8 mouse cellular contexts compared by ENCODE assay signal in the genomic region with DNA sequence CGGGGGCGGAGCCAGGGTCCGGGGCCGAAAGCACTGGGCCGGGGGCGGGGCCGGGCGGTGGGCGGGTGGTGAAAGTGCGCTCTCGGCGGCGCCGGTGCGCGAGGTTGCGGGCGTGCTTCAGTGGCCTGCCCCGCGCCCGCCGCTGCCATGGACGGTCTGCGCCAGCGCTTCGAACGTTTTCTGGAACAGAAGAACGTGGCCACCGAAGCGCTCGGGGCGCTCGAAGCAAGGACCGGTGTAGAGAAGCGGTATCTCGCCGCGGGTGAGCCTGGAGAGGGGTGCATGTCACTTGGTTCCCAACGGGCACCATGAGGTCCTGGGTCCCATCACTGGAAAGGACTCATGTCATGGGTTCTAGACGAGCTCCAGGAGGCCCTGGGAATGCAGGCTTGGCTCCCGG. TPM values are rescaled to one million over a fixed set of nuclear protein-coding genes. Genes with fewer than 3 reads are reported as not detected.
A peak's percentile ranks its signal among the peaks of the same experiment; 100 is the strongest.
DNase-seq lines count a peak whose midpoint lies in the region; ATAC-seq and TF ChIP-seq lines count a peak whose summit lies in the region.

No protein-coding gene starts in this region.

- no peak overlapping the region for H3K27ac ChIP-seq in heart, adult 2 months
- H3K27ac ChIP-seq in thymus, adult 2 months (ENCODE audit: control insufficient read depth, insufficient read depth, low read length): no peak overlapping the region
- peak overlapping the region; percentile 93 for H3K27ac ChIP-seq in liver, embryonic 12.5 days

- no peak for TF ChIP-seq POLR2A in heart, adult 2 months (IDR thresholded peaks at IDR 0.05; ENCODE audit: insufficient read depth, low read depth, low read length)
- no peak for TF ChIP-seq POLR2A in thymus, adult 2 months (IDR thresholded peaks at IDR 0.05; ENCODE audit: control insufficient read depth, extremely low read depth, insufficient read depth, low read length, poor library complexity)

- peak overlapping the region; percentile 54 for H3K4me3 ChIP-seq in heart, adult 2 months
- H3K4me3 ChIP-seq in thymus, adult 2 months (ENCODE audit: control insufficient read depth, insufficient read depth, low read length): peak overlapping the region; percentile 44
- H3K4me3 ChIP-seq in liver, embryonic 12.5 days: peak overlapping the region; percentile 64

- no peaks in the 10 kb centered on the region for H3K36me3 ChIP-seq in heart, adult 2 months (ENCODE audit: control insufficient read depth, insufficient read depth, low read length)
- H3K36me3 ChIP-seq in thymus, adult 2 months (ENCODE audit: control insufficient read depth, insufficient read depth, low read length): no peaks in the 10 kb centered on the region
- peaks cover 18% of the 10 kb centered on the region for H3K36me3 ChIP-seq in liver, embryonic 12.5 days

- H3K4me1 ChIP-seq in heart, adult 2 months (ENCODE audit: control insufficient read depth, insufficient read depth, low read length): no peaks in the 10 kb centered on the region
- H3K4me1 ChIP-seq in thymus, adult 2 months (replicated peaks; ENCODE audit: control insufficient read depth, insufficient read depth, low read length): peaks cover 9% of the 10 kb centered on the region
- H3K4me1 ChIP-seq in liver, embryonic 12.5 days: peaks cover 68% of the 10 kb centered on the region

- no peaks in the 10 kb centered on the region for H3K9me3 ChIP-seq in liver, embryonic 12.5 days (replicated peaks)

- intact Hi-C loops in heart, adult 2 months (cut with DNase I): no loop called here
- intact Hi-C loops in heart, postnatal 10 days (cut with DNase I): no loop called here
- intact Hi-C loops in left cerebral cortex, postnatal 25 days (cut with DNase I): no loop called here

- no peaks in the 10 kb centered on the region for H3K27me3 ChIP-seq in heart, adult 2 months (ENCODE audit: control insufficient read depth, insufficient read depth, low read length)
- H3K27me3 ChIP-seq in thymus, adult 2 months (ENCODE audit: control insufficient read depth, insufficient read depth, low read length): peaks cover 4% of the 10 kb centered on the region; the same call in 1 of the 2 replicates
- H3K27me3 ChIP-seq in liver, embryonic 12.5 days (replicated peaks): peaks cover 14% of the 10 kb centered on the region

- TF ChIP-seq CTCF in heart, adult 2 months (IDR thresholded peaks at IDR 0.05): 0 out of 2 replicates have a peak, but pooled peaks have one; percentile 5
- no peak for TF ChIP-seq CTCF in thymus, adult 2 months (IDR thresholded peaks at IDR 0.05; ENCODE audit: borderline replicate concordance, control insufficient read depth, extremely low read depth, insufficient read depth, low read length, poor library complexity)

- no peak for DNase-seq in heart, adult 2 months
- no peak for DNase-seq in heart, postnatal 10 days
- no peak for DNase-seq in thymus, adult 2 months
- DNase-seq in thymus, adult 18-20 months: no peak
- DNase-seq in adrenal gland, postnatal 36 days: no peak
- no peak for DNase-seq in left cerebral cortex, postnatal 25 days (ENCODE audit: low spot score in 2 of 2)
- no peak for DNase-seq in adrenal gland, postnatal 4 days (ENCODE audit: low spot score in 2 of 2)

- H3K9ac ChIP-seq in heart, adult 2 months (ENCODE audit: low read depth, low read length): peak overlapping the region; percentile 28
- H3K9ac ChIP-seq in liver, embryonic 12.5 days: peak overlapping the region; percentile 74

- no peak for ATAC-seq in liver, embryonic 12.5 days

- 2% methylated on average over 39 of the region's 41 CpGs for WGBS in heart, adult 2 months
- 3% methylated on average over 41 of the region's 41 CpGs for WGBS in thymus, adult 2 months
- WGBS in liver, embryonic 12.5 days (ENCODE audit: insufficient replicate concordance): 1% methylated on average over 41 of the region's 41 CpGs

- TF ChIP-seq EP300 in heart, adult 2 months (IDR thresholded peaks at IDR 0.05; ENCODE audit: insufficient read depth, low read depth, low read length): no peak

- H3K4me2 ChIP-seq in liver, embryonic 12.5 days: peak overlapping the region; percentile 83

- H3K79me2 ChIP-seq in heart, adult 2 months (replicated peaks; ENCODE audit: control insufficient read depth, insufficient read depth, low read length): no peaks in the 10 kb centered on the region

RNA-seq across cellular contexts. Expression of gene Reep6, which starts 0.3 kb away (rescaled TPM):
- 1 to 10 TPM; 2.8 to 3.6 TPM for total RNA-seq in heart, adult 2 months (2021)
- polyA plus RNA-seq in heart, adult 2 months (2012; rRNA removed): 2.9 and 4.1 TPM in 2 replicates
- total RNA-seq in heart, postnatal 10 days (2021): 1 to 10 TPM; 2.2 to 2.4 TPM
- 2.0 and 3.5 TPM in 2 replicates for polyA plus RNA-seq in thymus, adult 2 months (2012; rRNA removed)
- polyA plus RNA-seq in liver, embryonic 12.5 days (2016; fragmentation: Nextera tagmentation; extraction: Ambion mirVana): 61.4 and 61.6 TPM in 2 replicates
- total RNA-seq in adrenal gland, postnatal 36 days (2021): 10 to 100 TPM; 11.0 to 13.7 TPM
- 10 to 100 TPM; 10.5 to 11.2 TPM for total RNA-seq in left cerebral cortex, postnatal 25 days (2021)
- 10 to 100 TPM; 13.1 to 26.7 TPM for total RNA-seq in adrenal gland, postnatal 4 days (2021)

RNA-seq across cellular contexts. Expression of gene Pcsk4, which starts 0.8 kb away (rescaled TPM):
- total RNA-seq in heart, adult 2 months (2021): 1 to 10 TPM; 1.4 to 1.8 TPM
- 4.5 and 4.9 TPM in 2 replicates for polyA plus RNA-seq in heart, adult 2 months (2012; rRNA removed)
- 1 to 10 TPM; 1.7 to 1.8 TPM for total RNA-seq in heart, postnatal 10 days (2021)
- polyA plus RNA-seq in thymus, adult 2 months (2012; rRNA removed): 11.7 and 14.1 TPM in 2 replicates
- 6.9 and 7.2 TPM in 2 replicates for polyA plus RNA-seq in liver, embryonic 12.5 days (2016; fragmentation: Nextera tagmentation; extraction: Ambion mirVana)
- total RNA-seq in adrenal gland, postnatal 36 days (2021): 1 to 10 TPM; 2.2 to 3.3 TPM
- 1 to 10 TPM; 4.5 to 4.6 TPM for total RNA-seq in left cerebral cortex, postnatal 25 days (2021)
- total RNA-seq in adrenal gland, postnatal 4 days (2021): 1 to 10 TPM; 7.7 to 7.8 TPM

RNA-seq across cellular contexts. Expression of gene 2310011J03Rik, which starts 9.7 kb away (rescaled TPM):
- 10 to 100 TPM; 13.3 to 14.5 TPM for total RNA-seq in heart, adult 2 months (2021)
- 27.3 and 28.9 TPM in 2 replicates for polyA plus RNA-seq in heart, adult 2 months (2012; rRNA removed)
- total RNA-seq in heart, postnatal 10 days (2021): 10 to 100 TPM; 15.3 to 17.9 TPM
- polyA plus RNA-seq in thymus, adult 2 months (2012; rRNA removed): 78.9 and 93.8 TPM in 2 replicates
- polyA plus RNA-seq in liver, embryonic 12.5 days (2016; fragmentation: Nextera tagmentation; extraction: Ambion mirVana): 46.0 and 46.7 TPM in 2 replicates
- total RNA-seq in adrenal gland, postnatal 36 days (2021): 10 to 100 TPM; 24.6 to 32.0 TPM
- total RNA-seq in left cerebral cortex, postnatal 25 days (2021): 10 to 100 TPM; 27.3 to 29.8 TPM
- total RNA-seq in adrenal gland, postnatal 4 days (2021): 10 to 100 TPM; 30.8 to 31.2 TPM

RNA-seq across cellular contexts. Expression of gene Adamtsl5, which starts 18.1 kb away (rescaled TPM):
- 10 to 100 TPM; 71.9 to 84.5 TPM for total RNA-seq in heart, adult 2 months (2021)
- 80.9 and 85.2 TPM in 2 replicates for polyA plus RNA-seq in heart, adult 2 months (2012; rRNA removed)
- total RNA-seq in heart, postnatal 10 days (2021): 10 to 100 TPM; 36.9 to 42.9 TPM
- polyA plus RNA-seq in thymus, adult 2 months (2012; rRNA removed): 4.6 and 9.0 TPM in 2 replicates
- polyA plus RNA-seq in liver, embryonic 12.5 days (2016; fragmentation: Nextera tagmentation; extraction: Ambion mirVana): 2.4 and 2.9 TPM in 2 replicates
- 1 to 10 TPM; 7.3 to 7.7 TPM for total RNA-seq in adrenal gland, postnatal 36 days (2021)
- 1 to 10 TPM; 5.1 to 7.4 TPM for total RNA-seq in left cerebral cortex, postnatal 25 days (2021)
- 10 to 100 TPM; 12.8 to 13.2 TPM for total RNA-seq in adrenal gland, postnatal 4 days (2021)

RNA-seq across cellular contexts. Expression of gene Plk5, which starts 26.2 kb away (rescaled TPM):
- total RNA-seq in heart, adult 2 months (2021): under 1 TPM; 0.50 to 0.63 TPM
- polyA plus RNA-seq in heart, adult 2 months (2012; rRNA removed): 2.0 and 2.7 TPM in 2 replicates
- total RNA-seq in heart, postnatal 10 days (2021): under 1 TPM in 1 of 2 experiments, not detected in 1; 0.25 TPM
- polyA plus RNA-seq in thymus, adult 2 months (2012; rRNA removed): 0.17 and 0.22 TPM in 2 replicates
- 0.06 and 0.10 TPM in 2 replicates for polyA plus RNA-seq in liver, embryonic 12.5 days (2016; fragmentation: Nextera tagmentation; extraction: Ambion mirVana)
- total RNA-seq in adrenal gland, postnatal 36 days (2021): under 1 TPM in 1 of 2 experiments, not detected in 1; 0.26 TPM
- total RNA-seq in left cerebral cortex, postnatal 25 days (2021): 10 to 100 TPM; 22.6 to 24.9 TPM
- under 1 TPM in 1 of 2 experiments, not detected in 1; 0.36 TPM for total RNA-seq in adrenal gland, postnatal 4 days (2021)
